Mouse (Mus musculus) embryo, embryonic 10 days (tissue): ENCODE measurements around the gene Olfr493.

Experiments used
- DNase-seq: peaks from one replicate; pipeline ENCODE4 v3.0.0-alpha.2; 2015; ENCODE audit warnings: low spot score

Gene Olfr493

DNA sequence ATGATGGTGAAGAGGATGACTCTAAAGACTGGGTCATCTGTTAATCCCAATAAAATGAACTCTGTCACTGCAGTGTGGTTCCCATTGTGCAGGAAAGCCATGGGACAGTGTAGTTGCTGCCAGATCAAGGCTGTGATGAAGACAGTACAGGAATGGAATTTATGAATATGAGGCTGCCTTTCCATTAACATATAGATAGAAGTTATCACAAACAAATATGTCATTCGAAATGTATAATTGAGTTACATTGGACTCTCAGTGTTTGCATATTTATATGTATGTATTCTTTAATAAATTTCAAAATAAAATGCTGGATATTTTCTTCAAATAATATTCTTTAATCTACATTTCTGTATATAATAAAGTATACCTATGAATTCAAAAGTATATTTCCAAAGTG is at the start of gene Olfr493:
Olfr493 (minus strand) TSS at position 101 of the 400 bp plus-strand sequence.
- no peak for DNase-seq

DNA sequence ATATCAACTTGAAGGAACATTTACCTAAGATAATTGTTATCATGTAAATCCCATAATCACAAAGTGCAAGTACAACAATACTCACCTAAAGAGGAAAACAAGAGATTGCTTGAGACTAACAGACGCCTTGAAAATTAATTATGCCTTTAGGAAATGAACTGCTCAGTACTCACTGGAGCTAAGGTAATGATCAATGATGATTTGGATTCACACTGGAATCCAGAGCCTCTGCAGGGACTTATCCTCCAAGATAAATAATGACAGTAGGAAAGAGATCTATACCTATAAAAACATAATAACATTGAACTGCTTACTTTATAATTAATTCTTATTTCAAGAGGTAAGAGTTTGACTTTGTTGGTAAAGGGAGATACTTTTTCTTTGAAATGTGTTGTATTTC is 46.1 kb upstream of the Olfr493 start, which contains the start of gene Olfr495:
Olfr495 (plus strand) TSS at position 301 of the 400 bp plus-strand sequence.
- DNase-seq = no peak

DNA sequence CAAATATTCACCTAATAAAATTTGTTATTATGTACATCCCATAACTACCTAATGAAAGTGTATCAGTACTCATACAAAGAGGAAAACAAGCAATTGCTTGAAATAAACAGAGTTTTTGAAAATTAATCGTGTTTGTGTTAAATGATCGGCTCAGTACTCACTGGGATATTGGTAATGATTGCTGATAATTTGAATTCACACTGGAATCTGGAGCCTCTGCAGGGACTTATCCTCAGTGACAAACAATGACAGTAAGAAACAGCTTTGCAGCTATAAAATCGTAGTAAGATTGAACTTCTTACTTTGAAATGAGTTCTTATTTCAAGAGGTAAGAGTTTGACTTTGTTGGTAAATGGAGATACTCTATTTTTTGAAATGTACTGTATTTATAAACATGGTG is 18.3 kb upstream of the Olfr493 start, which contains the start of gene Olfr494:
Olfr494 (plus strand) TSS at position 301 of the 400 bp plus-strand sequence.
- DNase-seq = no peak

DNA sequence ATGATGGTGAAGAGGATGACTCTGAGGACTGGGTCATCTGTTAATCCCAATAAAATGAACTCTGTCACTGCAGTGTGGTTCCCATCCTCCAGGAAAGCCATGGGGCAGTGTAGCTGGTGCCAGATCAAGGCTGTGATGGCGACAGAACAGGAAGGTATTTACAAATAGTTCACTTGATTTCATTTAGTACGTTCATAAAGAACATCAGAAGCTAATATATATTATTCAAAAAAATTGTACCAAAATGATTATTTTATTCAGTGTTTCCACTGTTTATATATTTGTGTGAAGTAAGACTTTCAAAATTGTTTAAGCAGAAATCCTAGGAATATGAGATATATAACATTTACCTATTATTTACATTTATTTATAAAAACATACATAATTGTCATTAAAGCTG is 23.2 kb downstream of the Olfr493 start, which contains the start of gene Olfr492:
Olfr492 (minus strand) TSS at position 101 of the 400 bp plus-strand sequence.
- no peak for DNase-seq

DNA sequence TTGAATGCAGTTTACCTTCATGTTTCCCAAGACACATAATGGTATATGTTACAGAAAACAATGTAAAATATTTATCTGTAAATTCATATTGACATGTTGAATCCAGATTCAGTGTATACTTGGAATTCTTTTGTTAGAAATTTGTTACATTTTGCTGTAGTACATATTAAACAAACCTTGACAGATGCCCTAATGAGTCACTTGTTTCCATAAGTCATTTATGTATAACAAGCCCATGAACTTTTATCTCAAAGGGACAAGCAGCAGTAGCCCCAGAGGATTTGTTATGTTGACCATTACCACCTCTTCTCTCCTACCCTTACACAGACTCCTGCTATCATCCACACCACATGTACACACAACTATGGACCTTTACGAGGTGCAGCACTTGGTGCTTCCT is 33.6 kb downstream of the Olfr493 start, which contains the start of gene Olfr491:
Olfr491 (plus strand) TSS at position 301 of the 400 bp plus-strand sequence.
- DNase-seq = no peak
